Mouse (Mus musculus) hindbrain, embryonic 10.5 days (tissue): ENCODE measurements around the gene Vrk2. TPM values are rescaled to one million over a fixed set of nuclear protein-coding genes. Genes with fewer than 3 reads are reported as not detected.

ENCODE experiments used
- DNase-seq: peaks from one replicate; pipeline ENCODE4 v3.0.0-alpha.2; 2017; ENCODE audit warnings: low spot score
- H3K27ac ChIP-seq: fragments of 300-500 bp; sonication (generic); 2 replicates; pipeline ENCODE4 v1.5.1; 2016; ENCODE audit warnings: mild to moderate bottlenecking, moderate library complexity
- H3K27me3 ChIP-seq: fragments of 300-500 bp; sonication (generic); 2 replicates; pipeline ENCODE4 v1.6.1; 2016; ENCODE audit warnings: mild to moderate bottlenecking; ENCODE audit not compliant: poor library complexity, insufficient read depth, severe bottlenecking
- H3K36me3 ChIP-seq: fragments of 300-500 bp; sonication (generic); 2 replicates; pipeline ENCODE4 v1.6.1; 2016; ENCODE audit warnings: mild to moderate bottlenecking, moderate library complexity
- H3K4me1 ChIP-seq: fragments of 300-500 bp; sonication (generic); replicated peaks from 2 replicates; pipeline ENCODE4 v1.6.1; 2016; ENCODE audit warnings: mild to moderate bottlenecking
- H3K4me3 ChIP-seq: fragments of 300-500 bp; sonication (generic); 2 replicates; pipeline ENCODE4 v1.5.1; 2016; ENCODE audit warnings: mild to moderate bottlenecking, moderate library complexity
- H3K9me3 ChIP-seq: fragments of 300-500 bp; sonication (generic); 2 replicates; pipeline ENCODE4 v1.6.1; 2016; ENCODE audit warnings: mild to moderate bottlenecking, moderate library complexity
- WGBS: fragments of 180-500 bp; shearing (Covaris S2); methylation state at CpG from one replicate; pipeline ENCODE4 v1.1.7; 2016; 5-methylcytosine and 5-hydroxymethylcytosine counted together
- polyA plus RNA-seq: library from polyadenylated mRNA; unstranded; fragments of >200 nt; fragmentation: Nextera tagmentation; extraction: Ambion mirVana; gene quantifications from 2 replicates; pipeline ENCODE4 v1.2.1, GENCODE M21; 2016

Vrk2 gene
- polyA plus RNA-seq, 1 experiment from 2014 or later = 20.7 TPM

- H3K9me3 ChIP-seq = no peaks in the 10 kb centered on the region
- H3K36me3 ChIP-seq = no peaks in the 10 kb centered on the region
- WGBS = 90% methylated on average over 3 of the region's 3 CpGs
- no peaks in the 10 kb centered on the region for H3K4me1 ChIP-seq
- H3K27me3 ChIP-seq = no peaks in the 10 kb centered on the region
- no peak overlapping the region for H3K27ac ChIP-seq
- no peak overlapping the region for H3K4me3 ChIP-seq
- no peak for DNase-seq
Observed at GRCm38 (mm10) chr11:26518991-26519390, 74.8 kb downstream of the Vrk2 start.

- no peak for DNase-seq
- Histone ChIP-seq H3K9me3 (no peaks in the 10 kb centered on the region), H3K4me1 (no peaks in the 10 kb centered on the region), H3K27me3 (no peaks in the 10 kb centered on the region), H3K4me3 (no peak overlapping the region), H3K27ac (no peak overlapping the region), H3K36me3 (no peaks in the 10 kb centered on the region)
- WGBS = 71% methylated on average over 2 of the region's 2 CpGs
Observed at GRCm38 (mm10) chr11:26516086-26516485, 77.7 kb downstream of the Vrk2 start.

GRCm38 (mm10) chr11:26513683-26514082 is 80.1 kb downstream of the Vrk2 start:
- H3K36me3 ChIP-seq = peaks cover 4% of the 10 kb centered on the region; the same call in 1 of the 2 replicates
- H3K9me3 ChIP-seq = 0 out of 2 replicates have a peak, but pooled peaks cover 3% of the 10 kb centered on the region
- H3K27ac ChIP-seq = no peak overlapping the region
- no peaks in the 10 kb centered on the region for H3K27me3 ChIP-seq
- DNase-seq = no peak
- no peaks in the 10 kb centered on the region for H3K4me1 ChIP-seq
- H3K4me3 ChIP-seq = no peak overlapping the region

- Histone ChIP-seq H3K27me3 (no peaks in the 10 kb centered on the region), H3K9me3 (no peaks in the 10 kb centered on the region), H3K36me3 (no peaks in the 10 kb centered on the region), H3K27ac (no peak overlapping the region), H3K4me3 (no peak overlapping the region), H3K4me1 (no peaks in the 10 kb centered on the region)
- no peak for DNase-seq
- WGBS = 93% methylated on average over 5 of the region's 5 CpGs
Observed at GRCm38 (mm10) chr11:26495951-26496350, 97.8 kb downstream of the Vrk2 start.

GRCm38 (mm10) chr11:26489761-26490466 is 103.9 kb downstream of the Vrk2 start:
- 70% methylated on average over 12 of the region's 12 CpGs for WGBS
- H3K36me3 ChIP-seq = no peaks in the 10 kb centered on the region

GRCm38 (mm10) chr11:26481691-26482242 is 112.0 kb downstream of the Vrk2 start:
- Histone ChIP-seq H3K4me1 (no peaks in the 10 kb centered on the region), H3K36me3 (no peaks in the 10 kb centered on the region), H3K9me3 (no peaks in the 10 kb centered on the region), H3K27ac (no peak overlapping the region), H3K27me3 (no peaks in the 10 kb centered on the region), H3K4me3 (no peak overlapping the region)
- WGBS = 93% methylated on average over 3 of the region's 3 CpGs
- no peak for DNase-seq

More at GRCm38 (mm10) chr11:26489761-26490466, 103.9 kb downstream of the Vrk2 start:
- no peaks in the 10 kb centered on the region for H3K27me3 ChIP-seq
- H3K9me3 ChIP-seq = no peaks in the 10 kb centered on the region
- H3K4me3 ChIP-seq = no peak overlapping the region
- H3K4me1 ChIP-seq = no peaks in the 10 kb centered on the region
- H3K27ac ChIP-seq = no peak overlapping the region
- DNase-seq = peak; percentile 56

- no peaks in the 10 kb centered on the region for H3K9me3 ChIP-seq
Observed at GRCm38 (mm10) chr11:26477037-26477739, 116.6 kb downstream of the Vrk2 start.

GRCm38 (mm10) chr11:26454081-26454480 is 139.7 kb downstream of the Vrk2 start:
- no peaks in the 10 kb centered on the region for H3K27me3 ChIP-seq
- H3K4me3 ChIP-seq = no peak overlapping the region
- no peaks in the 10 kb centered on the region for H3K9me3 ChIP-seq
- H3K4me1 ChIP-seq = no peaks in the 10 kb centered on the region
- no peaks in the 10 kb centered on the region for H3K36me3 ChIP-seq
- no peak for DNase-seq
- 88% methylated on average over 4 of the region's 4 CpGs for WGBS
- H3K27ac ChIP-seq = no peak overlapping the region

More at GRCm38 (mm10) chr11:26477037-26477739, 116.6 kb downstream of the Vrk2 start:
- Histone ChIP-seq H3K36me3 (peaks cover 20% of the 10 kb centered on the region), H3K27ac (no peak overlapping the region), H3K4me1 (no peaks in the 10 kb centered on the region), H3K27me3 (no peaks in the 10 kb centered on the region), H3K4me3 (no peak overlapping the region)
- DNase-seq = no peak
- 86% methylated on average over 6 of the region's 6 CpGs for WGBS

GRCm38 (mm10) chr11:26452693-26453092 is 141.1 kb downstream of the Vrk2 start:
- H3K36me3 ChIP-seq = no peaks in the 10 kb centered on the region
- H3K27me3 ChIP-seq = no peaks in the 10 kb centered on the region
- DNase-seq = no peak
- H3K4me1 ChIP-seq = no peaks in the 10 kb centered on the region
- H3K4me3 ChIP-seq = no peak overlapping the region
- no peak overlapping the region for H3K27ac ChIP-seq
- no peaks in the 10 kb centered on the region for H3K9me3 ChIP-seq
- WGBS = 93% methylated on average over 4 of the region's 4 CpGs

- Histone ChIP-seq H3K27me3 (no peaks in the 10 kb centered on the region), H3K9me3 (no peaks in the 10 kb centered on the region), H3K4me1 (no peaks in the 10 kb centered on the region), H3K27ac (no peak overlapping the region), H3K36me3 (no peaks in the 10 kb centered on the region), H3K4me3 (no peak overlapping the region)
- WGBS = 86% methylated on average over 2 of the region's 2 CpGs
- no peak for DNase-seq
Observed at GRCm38 (mm10) chr11:26451228-26451627, 142.6 kb downstream of the Vrk2 start.

GRCm38 (mm10) chr11:26450636-26451035 is 143.2 kb downstream of the Vrk2 start:
- Histone ChIP-seq H3K9me3 (no peaks in the 10 kb centered on the region), H3K27me3 (no peaks in the 10 kb centered on the region), H3K36me3 (no peaks in the 10 kb centered on the region), H3K4me3 (no peak overlapping the region), H3K27ac (no peak overlapping the region), H3K4me1 (no peaks in the 10 kb centered on the region)
- 96% methylated on average over 1 of the region's 1 CpGs for WGBS
- no peak for DNase-seq

GRCm38 (mm10) chr11:26449789-26450188 is 144.0 kb downstream of the Vrk2 start:
- no peaks in the 10 kb centered on the region for H3K4me1 ChIP-seq
- no peaks in the 10 kb centered on the region for H3K27me3 ChIP-seq
- peaks cover 4% of the 10 kb centered on the region; the same call in 1 of the 2 replicates for H3K36me3 ChIP-seq
- DNase-seq = no peak
- no peak overlapping the region for H3K27ac ChIP-seq
- no peaks in the 10 kb centered on the region for H3K9me3 ChIP-seq
- H3K4me3 ChIP-seq = no peak overlapping the region
- WGBS = 92% methylated on average over 3 of the region's 3 CpGs

- no peaks in the 10 kb centered on the region for H3K27me3 ChIP-seq
- no peak overlapping the region for H3K4me3 ChIP-seq
- H3K36me3 ChIP-seq = peaks cover 10% of the 10 kb centered on the region; the same call in 1 of the 2 replicates
- H3K4me1 ChIP-seq = no peaks in the 10 kb centered on the region
- no peak for DNase-seq
- no peak overlapping the region for H3K27ac ChIP-seq
- H3K9me3 ChIP-seq = no peaks in the 10 kb centered on the region
Observed at GRCm38 (mm10) chr11:26444374-26444773, 149.4 kb downstream of the Vrk2 start.
